Mouse (Mus musculus) MEL (cell line): ENCODE measurements around the gene Pex14. TPM values are rescaled to one million over a fixed set of nuclear protein-coding genes. Genes with fewer than 3 reads are reported as not detected.
A peak's percentile ranks its signal among the peaks of the same experiment; 100 is the strongest.

Experiments used
- DNase-seq: peaks from one replicate; pipeline ENCODE4 v3.0.0; 2011; ENCODE audit warnings: low read depth, low spot score
- H3K27ac ChIP-seq: 2 replicates; pipeline ENCODE4 v1.5.1; 2012; ENCODE audit warnings: low read depth, mild to moderate bottlenecking, control low read depth, low read length, moderate library complexity; ENCODE audit not compliant: control insufficient read depth
- H3K27me3 ChIP-seq, 2 experiments: fragments of 150-350 bp in 1 of 2; sonication (generic) in 1 of 2; 2 replicates each; pipeline ENCODE4 v1.6.1; 2012; ENCODE audit warnings: low read length in 2 of 2, mild to moderate bottlenecking in 2 of 2, improper control_type of control experiment in 1 of 2, moderate library complexity in 1 of 2; ENCODE audit not compliant: insufficient read depth in 2 of 2, control insufficient read depth in 1 of 2
- H3K36me3 ChIP-seq, 2 experiments: 2 replicates each; pipeline ENCODE4 v1.6.1; 2012 to 2014; ENCODE audit warnings: low read length in 2 of 2, improper control_type of control experiment in 1 of 2, inconsistent platforms in 1 of 2, mild to moderate bottlenecking in 1 of 2; ENCODE audit not compliant: insufficient read depth in 2 of 2, control insufficient read depth in 1 of 2
- H3K4me1 ChIP-seq, 2 experiments: fragments of 150-350 bp in 1 of 2; sonication (generic) in 1 of 2; 2 replicates each; pipeline ENCODE4 v1.6.1; 2012; ENCODE audit warnings: low read length in 2 of 2, improper control_type of control experiment in 1 of 2, mild to moderate bottlenecking in 1 of 2; ENCODE audit not compliant: insufficient read depth in 2 of 2, control insufficient read depth in 1 of 2
- H3K4me3 ChIP-seq, 2 experiments: fragments of 150-350 bp in 1 of 2; sonication (generic) in 1 of 2; 2 replicates each; pipeline ENCODE4 v1.5.1; 2012; ENCODE audit warnings: low read depth in 2 of 2, low read length in 2 of 2, mild to moderate bottlenecking in 2 of 2, moderate library complexity in 2 of 2, control low read depth in 1 of 2, improper control_type of control experiment in 1 of 2; ENCODE audit not compliant: control insufficient read depth in 1 of 2, insufficient read depth in 1 of 2
- H3K79me2 ChIP-seq: 2 replicates; pipeline ENCODE4 v1.6.1; 2012; ENCODE audit warnings: mild to moderate bottlenecking, low read length, moderate library complexity; ENCODE audit not compliant: control insufficient read depth, poor library complexity, insufficient read depth
- H3K9ac ChIP-seq: 2 replicates; pipeline ENCODE4 v1.6.1; 2012; ENCODE audit warnings: low read depth, mild to moderate bottlenecking, control low read depth, low read length, moderate library complexity; ENCODE audit not compliant: control insufficient read depth, poor library complexity, severe bottlenecking
- H3K9me3 ChIP-seq: fragments of 150-350 bp; sonication (generic); replicated peaks from 2 replicates; pipeline ENCODE4 v1.6.1; 2012; ENCODE audit warnings: mild to moderate bottlenecking, low read length, improper control_type of control experiment, moderate library complexity; ENCODE audit not compliant: insufficient read depth
- CHD2 ChIP-seq: IDR thresholded peaks from 2 replicates; pipeline ENCODE4 v1.6.1; 2011; ENCODE audit warnings: low read length, improper control_type of control experiment
- E2F4 ChIP-seq: IDR thresholded peaks from 2 replicates; pipeline ENCODE4 v1.6.1; 2011; ENCODE audit warnings: low read depth, low read length, improper control_type of control experiment, borderline replicate concordance
- ELF1 ChIP-seq: IDR thresholded peaks from 2 replicates; pipeline ENCODE4 v1.6.1; 2014; ENCODE audit warnings: low read depth, mild to moderate bottlenecking, inconsistent platforms, low read length, improper control_type of control experiment, moderate library complexity
- GABPA ChIP-seq: IDR thresholded peaks from 2 replicates; pipeline ENCODE4 v1.6.1; 2012; ENCODE audit warnings: low read depth, mild to moderate bottlenecking, inconsistent platforms, low read length, improper control_type of control experiment, moderate library complexity
- HCFC1 ChIP-seq: IDR thresholded peaks from 2 replicates; pipeline ENCODE4 v1.6.1; 2012; ENCODE audit warnings: low read depth, mild to moderate bottlenecking, inconsistent platforms, low read length, improper control_type of control experiment, moderate library complexity
- JUND ChIP-seq: IDR thresholded peaks from 2 replicates; pipeline ENCODE4 v1.6.1; 2011; ENCODE audit warnings: low read depth, mild to moderate bottlenecking, improper control_type of control experiment, low read length
- KAT2A ChIP-seq: conservative IDR thresholded peaks from 2 replicates; pipeline ENCODE4 v1.6.1; 2012; ENCODE audit warnings: low read depth, low read length, improper control_type of control experiment, inconsistent platforms
- NELFE ChIP-seq: IDR thresholded peaks from 2 replicates; pipeline ENCODE4 v1.6.1; 2011; ENCODE audit warnings: low read depth, low read length, improper control_type of control experiment
- NRF1 ChIP-seq: IDR thresholded peaks from 2 replicates; pipeline ENCODE4 v1.6.1; 2014; ENCODE audit warnings: low read depth, mild to moderate bottlenecking, inconsistent platforms, low read length, improper control_type of control experiment, moderate library complexity; ENCODE audit not compliant: poor library complexity, insufficient read depth, severe bottlenecking
- POLR2A ChIP-seq, 2 experiments: IDR thresholded peaks; 2 replicates each; pipeline ENCODE4 v1.6.1; 2011 to 2012; ENCODE audit warnings: low read length in 2 of 2, mild to moderate bottlenecking in 2 of 2, control low read depth in 1 of 2, improper control_type of control experiment in 1 of 2, low read depth in 1 of 2, moderate library complexity in 1 of 2; ENCODE audit not compliant: control insufficient read depth in 1 of 2, insufficient read depth in 1 of 2, poor library complexity in 1 of 2
- RCOR1 ChIP-seq: IDR thresholded peaks from 2 replicates; pipeline ENCODE4 v1.6.1; 2012; ENCODE audit warnings: low read depth, mild to moderate bottlenecking, inconsistent platforms, low read length, improper control_type of control experiment
- SIN3A ChIP-seq: IDR thresholded peaks from 2 replicates; pipeline ENCODE4 v1.6.1; 2012; ENCODE audit warnings: low read length, improper control_type of control experiment, inconsistent platforms
- USF1 ChIP-seq: IDR thresholded peaks from 2 replicates; pipeline ENCODE4 v1.6.1; 2014; ENCODE audit warnings: low read depth, mild to moderate bottlenecking, inconsistent platforms, low read length, improper control_type of control experiment, moderate library complexity
- USF2 ChIP-seq, 2 experiments: IDR thresholded peaks; 2 replicates each; pipeline ENCODE4 v1.6.1; 2011 to 2012; ENCODE audit warnings: improper control_type of control experiment in 2 of 2, low read length in 2 of 2, borderline replicate concordance in 1 of 2, inconsistent platforms in 1 of 2, low read depth in 1 of 2, mild to moderate bottlenecking in 1 of 2; ENCODE audit not compliant: insufficient read depth in 1 of 2
- ZC3H11A ChIP-seq: IDR thresholded peaks from 2 replicates; pipeline ENCODE4 v1.6.1; 2012; ENCODE audit warnings: low read depth, mild to moderate bottlenecking, inconsistent platforms, low read length, improper control_type of control experiment
- ZKSCAN1 ChIP-seq: IDR thresholded peaks from 2 replicates; pipeline ENCODE4 v1.6.1; 2012; ENCODE audit warnings: low read depth, mild to moderate bottlenecking, inconsistent platforms, low read length, improper control_type of control experiment, moderate library complexity
- ZNF384 ChIP-seq: IDR thresholded peaks from 2 replicates; pipeline ENCODE4 v1.6.1; 2012; ENCODE audit warnings: low read depth, mild to moderate bottlenecking, inconsistent platforms, low read length, improper control_type of control experiment
- polyA plus RNA-seq, 2 experiments: library from polyadenylated mRNA; stranded (reverse) in 1 of 2; unstranded in 1 of 2; fragments of >175 nt in 1 of 2; fragments of >200 nt in 1 of 2; gene quantifications; 2 replicates each; pipeline versions ENCODE4 v1.2.1 to v1.2.4; 2012; ENCODE audit warnings: low replicate concordance in 2 of 2, low read depth in 1 of 2; ENCODE audit not compliant: insufficient read length in 2 of 2, insufficient read depth in 1 of 2, missing spikeins in 1 of 2
- total RNA-seq: library from RNA; depleted of rRNA; stranded (reverse); fragments of 300-350 nt; gene quantifications from 2 replicates; pipeline ENCODE4 v1.2.3, GENCODE M21; 2012

Pex14 gene
- total and polyA plus RNA-seq, 3 experiments, result 38.3 to 49.2 TPM; not detected in 1

- no peak overlapping the region for H3K27ac ChIP-seq
- no peaks in the 10 kb centered on the region for H3K79me2 ChIP-seq
- H3K27me3 ChIP-seq, result no peaks in the 10 kb centered on the region
- H3K9ac ChIP-seq, result no peak overlapping the region
- no peak for DNase-seq
- H3K4me1 ChIP-seq, result no peaks in the 10 kb centered on the region; a peak in 1 of 4 replicates
- peaks cover 0 to 1% of the 10 kb centered on the region in 2 experiments; a peak in 2 of 4 replicates for H3K36me3 ChIP-seq
- H3K4me3 ChIP-seq, result no peak overlapping the region
- H3K9me3 ChIP-seq, result no peaks in the 10 kb centered on the region
- no peak; a peak in 1 of 4 replicates for TF ChIP-seq POLR2A (IDR thresholded peaks at IDR 0.05; ENCODE audit: control insufficient read depth in 1 of 2, insufficient read depth in 1 of 2, low read depth in 1 of 2, low read length in 2 of 2, poor library complexity in 1 of 2)
- TF ChIP-seq KAT2A, result no peak
- no peak for TF ChIP-seq CHD2
- TF ChIP-seq ZKSCAN1, result no peak
- no peak for TF ChIP-seq NRF1
- TF ChIP-seq SIN3A, result no peak
- no peak for TF ChIP-seq ELF1
- no peak for TF ChIP-seq GABPA
- no peak for TF ChIP-seq RCOR1
- TF ChIP-seq ZC3H11A, result no peak
- TF ChIP-seq JUND, result no peak
- TF ChIP-seq E2F4, result no peak
- TF ChIP-seq HCFC1, result no peak
Measured at GRCm38 (mm10) chr4:149149196-149149595, 49.5 kb upstream of the Pex14 start.

GRCm38 (mm10) chr4:149148084-149148483, 48.4 kb upstream of the Pex14 start:
- H3K27me3 ChIP-seq, result no peaks in the 10 kb centered on the region
- H3K36me3 ChIP-seq, result no peaks in the 10 kb centered on the region; a peak in 2 of 4 replicates
- H3K79me2 ChIP-seq, result no peaks in the 10 kb centered on the region
- H3K4me3 ChIP-seq, result no peak overlapping the region
- no peaks in the 10 kb centered on the region for H3K9me3 ChIP-seq
- H3K9ac ChIP-seq, result no peak overlapping the region
- no peak overlapping the region for H3K27ac ChIP-seq
- no peaks in the 10 kb centered on the region; a peak in 1 of 4 replicates for H3K4me1 ChIP-seq
- TF ChIP-seq USF1 (peak; percentile 82), CHD2 (no peak), NELFE (no peak), GABPA (no peak), USF2 (IDR thresholded peaks at IDR 0.05; ENCODE audit: borderline replicate concordance in 1 of 2, insufficient read depth in 1 of 2, low read depth in 1 of 2, low read length in 2 of 2) (0 out of 4 replicates have a peak, but pooled peaks of 1 of the 2 experiments have one; percentile 28), POLR2A (IDR thresholded peaks at IDR 0.05; ENCODE audit: control insufficient read depth in 1 of 2, insufficient read depth in 1 of 2, low read depth in 1 of 2, low read length in 2 of 2, poor library complexity in 1 of 2) (no peak), NRF1 (peak; percentile 66), ZNF384 (peak; percentile 78)
- TF ChIP-seq, all 39 proteins: peak for 4
- DNase-seq, result peak; percentile 46
